Mouse (Mus musculus) spleen, postnatal 4 days (tissue): ENCODE data around the gene Cnmd.
A peak's percentile ranks its signal among the peaks of the same experiment; 100 is the strongest.

Source experiments
- DNase-seq, 2 experiments: peaks; one replicate each; pipeline ENCODE4 v3.0.0; 2022; ENCODE audit warnings: low spot score in 2 of 2

The Cnmd gene

GRCm38 (mm10) chr14:79662001-79662400 lies at the start of gene Cnmd:
TSS of gene Cnmd (minus strand) at chr14:79662170.
- DNase-seq: no peak

GRCm38 (mm10) chr14:79711301-79711700 lies 49.3 kb upstream of the Cnmd start:
- DNase-seq: no peak

DNA sequence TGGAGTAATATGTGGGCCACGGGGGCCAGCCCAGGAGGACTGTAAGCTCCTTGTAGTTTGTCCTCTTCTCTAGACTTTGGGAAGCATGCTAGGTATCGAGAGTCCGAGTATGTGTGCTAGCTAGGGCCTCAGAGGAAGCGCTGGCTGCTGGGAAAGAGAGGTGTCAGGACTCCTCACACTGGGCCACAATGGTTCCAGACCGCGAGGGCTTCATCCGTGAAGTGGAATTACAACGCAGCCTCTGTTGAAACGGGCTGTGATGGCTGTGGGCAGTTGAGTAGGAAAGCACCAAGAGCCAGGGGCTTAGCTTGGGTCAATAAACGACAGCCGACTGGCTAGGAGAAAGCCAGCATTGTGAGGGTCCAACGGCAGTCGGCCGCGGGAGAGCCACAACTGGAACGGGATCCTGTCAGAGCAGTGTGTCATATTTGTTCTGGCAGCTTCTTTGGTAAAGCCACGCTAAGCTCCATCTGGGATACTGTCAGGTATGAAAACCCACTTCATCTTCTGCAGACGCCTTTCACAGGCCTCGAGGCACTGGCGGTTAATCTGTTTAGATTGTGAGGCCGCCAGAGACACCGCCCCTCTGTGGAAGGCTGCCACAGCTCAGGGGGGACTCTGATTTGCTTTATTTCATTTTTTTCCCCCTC lies 41.7 kb upstream of the Cnmd start:
- DNase-seq: no peak

- DNase-seq: no peak
Observed at GRCm38 (mm10) chr14:79701606-79702005, 39.6 kb upstream of the Cnmd start.

DNA sequence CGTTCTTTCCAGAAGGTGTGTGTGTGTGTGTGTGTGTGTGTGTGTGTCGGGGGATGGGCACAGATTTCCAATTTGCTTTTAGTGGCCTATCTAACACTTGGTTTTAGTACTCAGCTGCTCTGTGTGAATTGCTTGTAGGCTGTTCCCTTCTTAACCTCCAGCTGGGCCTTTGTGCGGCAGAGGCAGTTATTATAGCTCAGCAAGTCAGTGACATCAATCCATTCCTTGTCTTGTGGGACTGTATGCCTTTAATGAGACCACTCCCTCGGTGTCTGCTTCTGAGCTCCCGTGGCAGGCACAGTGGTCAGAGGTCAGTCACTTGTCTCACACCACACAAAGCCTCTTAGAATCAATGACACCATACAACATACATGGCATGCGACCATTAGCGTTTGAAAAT lies 39.1 kb upstream of the Cnmd start:
- DNase-seq: no peak

GRCm38 (mm10) chr14:79699381-79699780 lies 37.4 kb upstream of the Cnmd start:
- no peak for DNase-seq

DNA sequence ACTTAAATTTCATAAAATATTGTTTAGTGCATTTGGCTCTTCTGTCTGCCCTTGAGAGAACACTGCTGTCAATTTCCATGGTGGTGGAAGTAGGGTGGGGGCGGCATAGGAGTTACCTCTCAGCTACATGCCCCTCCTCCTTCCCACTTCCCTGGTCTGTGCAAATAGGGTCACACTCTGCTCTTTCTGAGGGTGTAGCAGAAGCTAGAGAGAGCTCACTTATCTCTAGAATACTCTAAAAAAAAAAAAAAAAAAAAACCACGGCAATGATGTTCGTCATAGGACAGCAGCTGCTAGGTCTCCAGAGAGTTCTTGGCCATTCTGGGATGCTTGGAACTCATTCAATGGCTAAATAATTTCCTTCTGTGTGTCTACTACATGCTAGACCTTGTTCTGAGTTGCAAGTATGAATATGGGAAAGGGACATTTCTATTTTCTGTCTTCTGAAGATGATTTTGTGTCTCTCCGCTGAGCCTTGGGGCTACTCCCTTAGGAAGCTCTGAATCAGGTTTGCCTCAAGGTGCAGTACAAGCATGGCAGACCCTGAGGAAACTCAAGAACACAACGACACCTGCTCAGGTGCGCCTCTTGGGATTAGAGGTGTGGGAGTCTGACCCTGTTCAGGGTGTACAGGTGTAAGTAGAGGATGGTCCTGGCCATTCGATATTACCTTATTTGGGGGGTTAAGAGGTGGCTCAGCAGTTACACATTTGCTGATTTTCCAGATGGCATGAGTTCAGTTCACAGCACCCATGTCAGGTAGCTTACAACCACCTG lies 28.3 kb upstream of the Cnmd start:
- DNase-seq: no peak

DNA sequence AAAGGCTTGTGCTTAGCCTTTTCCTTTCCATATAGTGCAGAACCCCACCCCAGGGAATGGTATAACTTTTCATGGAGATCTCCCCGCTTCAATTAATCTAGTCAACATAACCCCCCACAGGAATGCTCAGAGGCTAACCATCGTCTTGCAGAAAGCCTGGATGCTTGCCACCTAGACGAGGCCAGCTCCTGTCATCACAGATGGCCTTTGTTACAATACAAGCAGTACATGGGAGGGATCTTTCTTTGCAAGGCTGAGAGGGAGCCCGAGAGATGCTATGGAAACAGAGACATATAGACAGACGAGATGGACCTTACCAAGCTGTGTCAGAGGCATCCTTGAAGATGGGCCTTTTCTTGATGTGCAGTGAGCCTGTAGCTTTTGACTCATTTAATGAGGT lies 18.7 kb upstream of the Cnmd start:
- DNase-seq: no peak

- DNase-seq: no peak
Observed at GRCm38 (mm10) chr14:79677891-79678687, 16.1 kb upstream of the Cnmd start.

GRCm38 (mm10) chr14:79677108-79677753 lies 15.3 kb upstream of the Cnmd start:
- no peak for DNase-seq

DNA sequence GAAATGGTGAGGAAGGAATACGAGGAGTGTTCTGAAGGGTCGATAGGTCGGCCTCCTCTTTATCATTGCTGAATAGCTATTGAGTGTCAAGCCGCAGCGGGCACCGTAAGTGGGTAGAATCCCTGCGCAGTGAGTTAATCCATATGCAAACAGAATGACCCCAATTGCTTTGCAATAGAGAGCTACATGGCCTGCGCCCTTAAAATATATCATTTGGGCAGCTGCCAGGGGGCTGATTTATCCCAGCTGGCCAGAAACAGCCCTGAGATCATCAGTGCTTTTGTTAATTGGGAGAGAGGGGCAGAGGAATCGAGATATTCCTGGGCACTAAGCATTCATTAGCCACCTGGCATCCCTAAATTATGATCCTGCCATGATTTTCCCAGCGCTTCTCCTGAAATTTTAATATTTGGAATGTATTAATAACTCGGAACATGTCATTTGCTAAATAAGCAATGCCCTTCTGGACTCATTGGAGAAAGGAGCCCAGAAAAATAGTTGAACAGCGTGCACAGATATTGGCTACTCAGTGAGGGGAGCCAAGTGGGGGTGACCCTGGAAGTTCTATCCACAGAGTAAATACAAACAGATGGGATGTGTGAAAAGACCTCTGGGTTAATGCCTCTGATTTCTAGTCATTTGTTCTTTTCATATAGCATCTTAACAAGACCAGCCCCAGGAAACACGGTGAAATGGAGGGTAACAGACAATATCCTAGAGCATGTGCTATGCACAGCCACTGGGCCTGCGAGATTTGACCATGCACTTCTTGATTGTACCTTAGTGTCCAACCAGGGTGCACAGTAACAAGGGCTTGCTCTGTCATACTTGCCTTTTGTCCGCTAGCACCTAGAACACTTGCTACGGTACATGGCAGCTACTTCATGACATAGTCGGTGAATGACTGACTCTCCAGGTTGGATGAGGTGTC lies 11.4 kb upstream of the Cnmd start:
- no peak for DNase-seq

- DNase-seq: no peak
Observed at GRCm38 (mm10) chr14:79672567-79672966, 10.6 kb upstream of the Cnmd start.

DNA sequence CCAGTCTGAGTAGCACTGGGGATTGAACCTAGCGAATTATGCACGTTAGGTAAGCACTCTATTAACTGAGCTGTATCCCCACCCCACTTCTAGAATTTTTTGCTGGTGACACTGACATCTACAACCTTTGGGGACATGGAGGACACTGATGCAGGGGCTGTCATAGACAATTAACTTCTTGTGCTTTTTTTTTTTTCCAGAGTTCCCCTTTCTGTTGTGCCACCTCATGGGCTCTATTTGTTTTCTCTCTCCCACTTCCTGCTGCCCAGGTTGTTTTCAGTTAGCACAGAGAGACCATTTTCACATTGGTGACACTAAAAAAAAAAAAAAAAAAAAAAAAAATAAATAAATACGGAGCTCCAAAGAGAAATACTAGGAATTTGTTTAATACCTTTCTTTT lies 9.0 kb upstream of the Cnmd start:
- DNase-seq: no peak

DNA sequence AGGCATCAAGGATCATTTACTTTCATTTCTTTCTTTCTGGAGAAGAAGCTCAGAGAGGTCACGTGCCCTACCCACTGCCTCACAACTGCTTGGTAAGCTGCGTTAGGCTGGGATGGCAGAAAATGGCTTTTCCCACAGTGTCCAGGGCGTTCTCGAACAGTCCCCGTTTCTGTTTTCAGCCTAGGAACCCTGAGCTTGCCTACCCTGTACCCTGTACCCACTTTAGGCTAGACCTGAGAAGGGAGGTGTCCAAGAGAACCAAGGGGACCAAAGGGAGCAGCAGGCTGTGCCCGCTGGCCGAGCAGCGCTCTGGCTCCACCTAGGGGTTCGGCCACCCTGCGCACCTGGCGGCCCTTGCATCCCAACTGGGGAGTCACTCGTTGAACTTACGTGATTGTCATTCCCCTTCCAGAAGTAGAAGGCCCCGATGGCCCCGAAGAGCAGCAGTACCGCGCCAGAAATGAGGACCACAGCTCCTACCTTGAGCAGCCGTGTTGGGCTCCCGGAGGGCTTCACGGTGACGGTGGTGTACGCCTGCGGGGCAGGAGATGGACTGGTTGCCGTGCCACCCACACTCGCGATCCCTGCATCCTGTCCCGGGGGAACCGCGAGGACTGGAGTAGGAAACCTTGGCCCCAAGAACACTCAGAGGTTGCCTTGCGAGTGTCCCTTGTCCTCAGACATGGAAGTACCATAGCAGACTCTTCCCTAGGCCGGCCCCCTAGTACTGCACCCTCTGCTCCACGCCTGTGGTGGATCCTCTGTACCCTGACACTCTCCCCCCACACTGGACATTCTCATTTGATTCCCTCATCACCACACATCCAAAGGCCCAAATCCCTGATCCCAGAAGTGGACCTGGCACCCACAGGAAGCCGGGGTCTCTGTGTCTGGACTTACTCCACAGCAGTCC lies 709 bp downstream of the Cnmd start:
- DNase-seq: peak; percentile 53 to 79

DNA sequence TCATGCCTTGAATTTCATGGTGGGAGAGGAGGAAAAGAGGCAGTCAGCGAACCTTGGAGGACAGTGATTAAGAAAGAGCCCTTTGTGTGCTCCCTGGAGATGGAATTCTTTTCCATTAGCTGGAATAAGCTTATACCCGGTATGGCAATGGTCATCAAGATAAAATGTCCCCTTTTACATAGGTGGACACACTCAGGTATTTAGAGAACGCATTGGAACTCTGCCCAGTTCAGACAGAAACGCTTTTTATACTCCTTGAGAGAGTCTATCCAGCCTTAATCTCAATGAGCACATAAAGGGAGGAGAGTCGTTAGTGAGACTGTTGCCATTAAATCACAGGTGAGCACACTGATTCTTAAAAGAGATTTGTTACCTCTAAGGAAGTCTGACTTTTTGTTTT lies 1.5 kb downstream of the Cnmd start:
- no peak for DNase-seq

DNA sequence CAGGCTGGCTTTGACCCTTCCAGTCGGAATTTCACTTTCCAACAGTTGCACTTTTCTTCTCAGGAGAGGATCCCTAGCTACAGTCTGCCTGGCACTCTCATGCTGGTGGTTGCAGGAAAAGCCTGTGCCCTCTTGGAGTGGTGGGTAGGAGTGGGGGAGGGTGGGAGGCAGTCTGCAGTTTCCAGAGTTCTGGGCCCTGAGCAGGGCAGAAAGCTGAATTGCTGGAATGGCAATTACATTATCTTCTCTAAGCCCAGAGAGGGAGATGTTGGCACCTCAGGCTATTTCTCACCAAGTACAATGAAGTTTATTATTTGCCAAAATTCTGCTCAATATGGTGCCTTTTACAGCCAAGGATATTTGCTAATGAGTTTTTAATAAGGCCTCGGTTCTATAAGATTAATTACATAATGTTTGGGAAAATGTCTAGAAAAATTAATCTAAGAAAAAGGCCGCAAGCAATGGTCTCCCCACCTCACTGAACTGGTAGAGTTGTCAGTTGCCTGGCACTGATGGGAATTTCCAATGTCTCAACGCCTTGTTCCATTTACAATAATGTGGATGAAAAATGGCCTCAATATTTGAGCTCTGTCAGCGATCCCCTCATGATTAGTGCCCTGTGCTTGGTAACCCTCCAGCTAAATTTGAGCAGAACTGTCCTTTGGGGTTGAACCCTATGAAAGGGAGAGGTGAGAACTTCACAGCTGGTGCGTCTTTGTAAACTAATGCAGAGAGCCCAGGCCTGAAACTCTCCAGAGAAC lies 3.0 kb downstream of the Cnmd start:
- DNase-seq: no peak

DNA sequence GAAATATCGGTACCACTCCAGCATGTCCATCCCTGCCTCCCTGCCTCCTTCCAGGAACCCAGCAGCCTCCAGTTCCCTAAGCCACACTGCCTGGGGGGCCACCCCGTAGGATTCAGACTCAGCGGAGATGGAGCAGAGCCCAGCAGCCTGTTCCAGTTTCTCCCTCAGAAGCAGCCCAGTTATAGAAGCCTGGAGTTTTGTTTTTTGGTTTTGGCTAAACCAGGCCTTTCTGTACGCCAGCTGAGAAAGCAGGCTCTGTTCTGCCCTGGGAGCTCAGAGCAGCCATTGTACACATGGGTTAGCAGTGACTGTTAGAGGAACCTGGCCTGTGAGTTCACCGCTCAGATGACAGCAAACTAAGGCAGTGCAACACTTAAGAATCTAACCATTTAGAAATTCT lies 3.7 kb downstream of the Cnmd start:
- DNase-seq: no peak

- no peak for DNase-seq
Observed at GRCm38 (mm10) chr14:79652654-79653053, 9.3 kb downstream of the Cnmd start.

DNA sequence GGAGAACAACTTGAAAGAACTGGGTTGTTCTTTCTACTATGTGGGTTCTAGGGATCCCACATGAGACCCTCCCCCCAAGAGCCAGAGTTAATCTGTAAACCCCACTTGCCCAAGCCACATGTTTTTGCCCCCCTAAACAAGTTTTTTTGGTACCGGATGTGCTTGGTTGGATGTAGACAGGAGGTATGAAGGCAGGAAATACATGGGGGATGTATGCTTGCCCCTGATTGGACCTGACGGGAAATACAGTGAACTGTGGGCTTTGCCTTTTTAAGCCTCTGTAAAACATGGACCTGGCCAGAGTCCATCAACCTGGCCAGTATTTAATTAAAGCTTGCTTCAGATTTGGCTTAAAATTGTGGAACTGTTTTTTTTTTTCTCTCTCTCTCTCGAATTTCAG lies 12.3 kb downstream of the Cnmd start:
- DNase-seq: no peak
